7 mouse cellular contexts compared by ENCODE assay signal in the genomic region with DNA sequence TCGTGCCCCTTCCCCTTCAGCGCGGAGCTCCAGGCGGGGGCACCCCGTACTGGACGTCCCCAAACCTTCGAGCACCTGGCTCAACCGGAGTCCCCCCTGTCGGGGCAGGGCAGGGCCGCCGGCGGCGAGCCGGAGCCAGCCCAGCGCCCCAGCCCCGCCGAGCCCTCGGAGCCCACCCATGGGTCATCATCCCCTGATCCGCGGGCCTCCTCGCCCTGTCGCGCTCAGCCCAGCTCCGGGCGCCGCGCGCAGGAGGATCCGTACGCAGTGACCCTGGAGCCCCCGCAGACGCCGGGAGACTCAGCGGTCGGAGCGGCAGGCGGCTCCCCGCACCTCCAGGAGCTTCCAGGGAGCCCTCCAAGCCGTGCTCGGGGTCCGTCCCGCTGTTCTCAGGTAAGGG. TPM values are rescaled to one million over a fixed set of nuclear protein-coding genes. Genes with fewer than 3 reads are reported as not detected.
A peak's percentile ranks its signal among the peaks of the same experiment; 100 is the strongest.
DNase-seq lines count a peak whose midpoint lies in the region; ATAC-seq lines count a peak whose summit lies in the region.

A gene (plus strand): TSS at position 259 of the 400 bp plus-strand sequence.

- H3K9me3 ChIP-seq in forebrain, embryonic 12.5 days, result no peaks in the 10 kb centered on the region
- no peaks in the 10 kb centered on the region for H3K9me3 ChIP-seq in neural tube, embryonic 12.5 days

- peaks cover 15% of the 10 kb centered on the region for H3K4me1 ChIP-seq in forebrain, embryonic 12.5 days
- peaks cover 11% of the 10 kb centered on the region for H3K4me1 ChIP-seq in neural tube, embryonic 12.5 days

- peaks cover 80% of the 10 kb centered on the region for H3K27me3 ChIP-seq in forebrain, embryonic 12.5 days
- peaks cover 58% of the 10 kb centered on the region for H3K27me3 ChIP-seq in neural tube, embryonic 12.5 days (replicated peaks)

- peak within 1 kb of the TSS; percentile 40; the same call in 1 of the 2 replicates for H3K9ac ChIP-seq in forebrain, embryonic 12.5 days
- peak within 1 kb of the TSS; percentile 56 for H3K9ac ChIP-seq in neural tube, embryonic 12.5 days

- ATAC-seq in forebrain, embryonic 12.5 days (ENCODE audit: low FRiP score), result peak; percentile 10; the same call in 1 of the 2 replicates
- ATAC-seq in neural tube, embryonic 12.5 days (ENCODE audit: low FRiP score, low read depth), result peak; percentile 18; the same call in 1 of the 2 replicates

- no peak for DNase-seq in layer of hippocampus, adult 8-10 months (ENCODE audit: low spot score in 2 of 2)
- no peak for DNase-seq in layer of hippocampus, adult 11-12 months (ENCODE audit: low spot score)
- peak; percentile 33 to 49 for DNase-seq in cerebellum, postnatal 14 days
- no peak for DNase-seq in layer of hippocampus, postnatal 25 days (ENCODE audit: extremely low spot score in 1 of 2, low spot score in 1 of 2)
- no peak for DNase-seq in adipocyte (ENCODE audit: low spot score)

- H3K27ac ChIP-seq in forebrain, embryonic 12.5 days, result no peak within 1 kb of the TSS
- H3K27ac ChIP-seq in neural tube, embryonic 12.5 days, result no peak within 1 kb of the TSS

- peak within 1 kb of the TSS; percentile 96 for H3K4me2 ChIP-seq in forebrain, embryonic 12.5 days
- peak within 1 kb of the TSS; percentile 95 for H3K4me2 ChIP-seq in neural tube, embryonic 12.5 days (replicated peaks)

- WGBS in forebrain, embryonic 12.5 days, result 1% methylated on average over 42 of the region's 42 CpGs
- 1% methylated on average over 41 of the region's 42 CpGs for WGBS in neural tube, embryonic 12.5 days

- H3K36me3 ChIP-seq in forebrain, embryonic 12.5 days (replicated peaks), result no peaks in the 10 kb centered on the region
- H3K36me3 ChIP-seq in neural tube, embryonic 12.5 days, result no peaks in the 10 kb centered on the region

- H3K4me3 ChIP-seq in forebrain, embryonic 12.5 days (replicated peaks), result peak within 1 kb of the TSS; percentile 47
- peak within 1 kb of the TSS; percentile 52 for H3K4me3 ChIP-seq in neural tube, embryonic 12.5 days

RNA-seq across cellular contexts. Expression of the gene that starts here (rescaled TPM):
- total RNA-seq in layer of hippocampus, adult 8-10 months (2022), result 10 to 100 TPM; 52.3 to 75.1 (median 64.2) TPM
- polyA plus RNA-seq in forebrain, embryonic 12.5 days (2016; fragmentation: Nextera tagmentation; extraction: Ambion mirVana), result 0.13 and 0.14 TPM in 2 replicates
- total RNA-seq in layer of hippocampus, postnatal 25 days (2021), result 10 to 100 TPM; 60.6 to 67.6 TPM
- 0.61 TPM in 2 replicates for polyA plus RNA-seq in neural tube, embryonic 12.5 days (2016; fragmentation: Nextera tagmentation; extraction: Ambion mirVana)

Comparison
In these comparisons a context has a peak if more than half of its experiments do, and no peak if none do; other contexts are left out.
1. Peak in ATAC-seq, H3K4me3 ChIP-seq, H3K9ac ChIP-seq and H3K4me2 ChIP-seq in forebrain, embryonic 12.5 days; RNA of the gene not detected or under 1 TPM.
2. Peak in ATAC-seq, H3K4me3 ChIP-seq, H3K9ac ChIP-seq and H3K4me2 ChIP-seq in neural tube, embryonic 12.5 days; RNA of the gene not detected or under 1 TPM.
3. DNase-seq: peak in cerebellum, postnatal 14 days (2 of 2); none in layer of hippocampus, adult 8-10 months (0 of 2), layer of hippocampus, adult 11-12 months (single experiment), layer of hippocampus, postnatal 25 days (0 of 2) and adipocyte (single experiment).